Mouse (Mus musculus) adrenal gland, postnatal 14 days (tissue): ENCODE data around the gene Nr3c2. TPM values are rescaled to one million over a fixed set of nuclear protein-coding genes. Genes with fewer than 3 reads are reported as not detected.
A peak's percentile ranks its signal among the peaks of the same experiment; 100 is the strongest.

Source experiments
- DNase-seq: peaks from one replicate; pipeline ENCODE4 v3.0.0; 2021; ENCODE audit warnings: mixed read lengths
- total RNA-seq: library from RNA; stranded (reverse); gene quantifications from 2 replicates; pipeline ENCODE4 v1.2.3, GENCODE M21; 2021

Gene Nr3c2
- total RNA-seq, 1 experiment from 2014 or later: 6.0 TPM

DNA sequence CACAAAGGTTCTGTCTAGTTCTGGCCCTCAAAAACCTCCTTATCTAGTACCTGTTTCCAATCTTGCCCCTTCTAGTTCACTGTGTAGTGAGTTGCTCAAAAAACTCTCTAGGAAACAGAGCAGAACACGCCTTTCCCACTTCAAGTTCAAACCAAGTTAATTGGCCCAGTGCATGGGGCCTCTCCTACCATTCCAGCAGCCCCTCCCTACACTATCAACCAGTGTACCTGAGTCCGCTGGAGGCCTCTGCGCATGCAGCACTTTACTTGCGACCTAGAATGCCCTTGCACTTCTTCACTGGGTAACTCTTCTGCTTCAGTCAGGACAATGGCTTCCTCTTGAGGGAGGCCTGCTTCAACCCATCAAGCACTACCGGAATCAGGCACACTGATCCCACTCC lies 351.9 kb downstream of the Nr3c2 start:
- DNase-seq: no peak

DNA sequence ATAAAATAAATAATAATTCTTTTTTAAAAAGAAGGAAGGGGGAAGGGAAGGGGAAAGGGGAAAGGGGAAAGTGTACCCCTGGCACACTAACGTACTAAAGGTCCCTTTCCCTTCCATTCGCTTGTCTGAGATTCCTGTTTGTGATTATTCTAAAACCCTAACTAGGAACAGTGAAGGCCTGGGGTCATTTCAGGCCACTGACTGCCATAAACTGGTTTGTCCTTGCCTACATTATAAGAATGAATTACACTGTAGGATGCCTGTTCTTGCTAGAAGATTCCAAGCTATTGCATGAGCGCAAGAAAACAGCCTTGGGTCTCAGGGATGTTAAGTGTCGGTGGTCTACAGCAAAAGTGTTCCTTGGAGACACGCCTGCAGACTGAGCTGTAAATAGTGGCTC lies 355.2 kb downstream of the Nr3c2 start:
- no peak for DNase-seq

DNA sequence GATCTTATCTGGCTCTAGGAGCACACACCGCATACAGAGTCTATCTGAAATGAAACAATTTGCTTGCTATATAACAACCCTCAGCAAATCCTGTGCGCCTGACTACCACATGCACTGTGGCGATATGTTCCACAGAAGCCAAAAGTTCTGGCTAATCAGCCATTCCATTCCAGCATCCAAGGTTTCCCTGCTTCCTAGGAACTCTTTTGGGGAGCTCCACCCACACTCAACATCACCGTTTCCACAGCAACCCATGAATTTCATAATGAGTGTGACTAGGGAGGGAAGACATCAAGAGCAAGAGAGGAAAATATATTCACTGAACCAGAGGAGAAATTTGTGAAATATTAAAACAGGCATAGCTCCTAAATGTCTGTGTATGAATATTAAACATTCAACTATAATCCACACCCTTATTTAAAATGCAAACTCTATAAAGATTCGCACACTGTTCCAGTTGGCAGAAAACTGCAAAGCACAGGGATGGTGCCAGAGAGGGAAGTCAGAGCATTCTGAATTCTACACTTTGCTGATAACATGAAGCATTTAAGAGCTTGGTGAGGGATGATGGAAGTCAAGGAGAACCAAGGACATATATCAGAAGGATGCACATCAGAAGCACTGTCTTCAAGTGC lies 357.3 kb downstream of the Nr3c2 start:
- no peak for DNase-seq

DNA sequence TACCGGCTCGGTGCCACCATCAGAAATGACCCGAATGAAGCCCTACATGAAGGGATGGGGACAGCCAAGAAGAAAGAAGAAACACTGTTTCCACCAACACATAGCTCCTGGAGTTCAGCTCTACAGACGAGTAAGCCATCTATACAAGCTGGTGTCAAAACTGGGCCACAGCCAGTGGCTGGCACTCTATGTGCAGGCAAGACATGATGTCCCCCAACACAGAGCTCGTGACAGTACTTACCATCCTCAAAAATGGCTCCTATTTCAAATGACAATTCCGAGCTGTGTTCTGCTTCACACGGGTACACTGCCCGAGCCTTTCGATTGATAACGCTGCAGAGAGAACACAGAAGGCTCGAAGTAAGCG lies 357.8 kb downstream of the Nr3c2 start:
- no peak for DNase-seq

DNA sequence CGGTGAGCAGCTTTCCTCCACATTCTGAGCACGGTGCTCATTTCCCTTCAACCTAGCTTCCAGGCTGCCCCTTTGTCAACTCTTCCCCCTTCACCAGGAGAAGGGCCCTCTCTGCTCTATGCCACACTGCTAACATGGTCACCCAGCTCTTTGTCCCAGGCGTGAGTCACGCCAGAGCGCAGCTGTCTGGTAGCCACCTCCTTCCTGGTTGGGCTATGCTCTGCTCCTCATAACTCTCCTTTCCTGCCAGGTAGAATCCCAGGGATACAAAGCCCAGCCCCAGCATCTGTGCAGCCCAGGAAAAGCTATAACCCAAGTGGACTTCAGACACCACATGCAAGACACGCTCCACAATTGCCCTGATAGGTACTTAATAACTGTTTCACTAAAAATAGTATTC lies 362.0 kb downstream of the Nr3c2 start:
- DNase-seq: no peak

DNA sequence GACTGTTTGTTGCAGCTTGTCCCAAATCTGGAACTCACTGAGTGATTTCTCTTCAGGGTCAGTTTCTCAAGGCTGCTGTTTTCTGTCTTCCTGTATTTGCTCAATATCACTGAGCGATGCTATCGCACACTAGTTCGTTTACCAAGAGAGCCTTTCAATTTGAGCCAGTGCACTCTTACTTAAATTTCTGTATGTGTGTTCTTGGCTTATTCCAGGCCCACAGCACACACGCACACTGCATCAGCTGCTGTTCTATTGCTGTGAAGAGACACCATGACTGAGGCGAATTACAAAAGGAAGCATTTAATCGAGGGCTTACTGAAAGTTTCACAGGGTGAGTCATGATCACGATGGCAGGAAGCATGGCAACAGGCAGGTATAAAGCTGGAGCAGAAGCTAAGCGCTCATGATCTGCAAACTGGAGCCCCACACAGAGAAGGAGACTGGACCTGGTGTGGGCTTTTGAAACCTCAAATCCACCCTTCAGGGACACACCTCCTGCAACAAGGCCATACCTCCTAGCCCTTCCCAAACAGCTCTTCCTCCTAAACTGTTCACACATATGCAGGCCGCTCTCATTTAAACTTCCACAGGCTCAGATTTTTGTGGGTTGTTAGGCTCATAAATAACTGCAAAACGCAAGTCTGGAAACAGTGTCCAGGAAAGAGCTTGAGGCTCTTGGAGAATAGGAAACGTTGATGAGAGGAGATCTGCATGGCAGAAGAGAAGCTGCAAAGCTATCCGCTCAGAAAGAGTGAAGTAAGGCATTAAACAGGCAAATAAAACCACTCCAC lies 363.2 kb downstream of the Nr3c2 start:
- no peak for DNase-seq

DNA sequence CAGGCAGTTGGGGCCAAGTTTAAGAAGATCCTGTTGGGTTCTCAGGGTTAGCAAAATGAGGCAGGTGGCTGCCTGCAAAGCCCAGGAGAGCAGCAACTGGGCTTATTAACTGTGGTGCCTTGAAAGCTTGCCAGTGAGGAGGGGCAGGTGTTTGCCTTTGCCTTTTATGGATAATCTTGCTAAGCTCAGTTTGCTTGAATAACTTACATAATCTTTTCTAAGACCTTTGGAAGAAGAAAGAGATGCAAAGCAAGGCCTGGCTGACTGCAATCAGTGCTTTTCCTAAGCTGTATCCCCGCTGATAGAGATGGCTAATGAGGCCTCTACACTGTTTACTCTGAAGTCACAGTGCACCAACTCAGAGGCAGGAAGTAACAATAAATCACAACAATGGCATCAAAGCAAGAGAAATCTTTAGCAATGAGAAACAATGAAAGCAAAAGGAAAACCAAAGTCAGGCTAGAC lies 368.7 kb downstream of the Nr3c2 start:
- DNase-seq: no peak

DNA sequence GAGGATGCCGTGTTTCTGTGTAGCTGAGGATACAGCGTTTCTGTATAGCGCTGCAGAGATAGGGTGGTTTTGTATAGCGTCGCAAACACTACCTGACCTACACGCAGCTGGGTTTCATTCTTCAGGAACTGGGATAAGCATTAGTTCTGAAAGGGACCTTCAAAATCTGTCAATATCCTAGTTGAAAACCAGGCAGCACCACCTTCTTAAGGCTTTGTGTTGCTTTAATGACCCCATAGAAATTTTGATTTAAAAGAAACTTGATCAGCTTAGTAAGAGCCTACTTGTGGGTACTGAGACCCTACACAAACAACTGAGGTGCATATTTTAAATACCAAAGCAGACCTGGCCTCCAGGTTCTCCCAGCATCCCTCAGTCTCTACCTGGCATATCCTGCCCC lies 372.9 kb downstream of the Nr3c2 start:
- DNase-seq: no peak

DNA sequence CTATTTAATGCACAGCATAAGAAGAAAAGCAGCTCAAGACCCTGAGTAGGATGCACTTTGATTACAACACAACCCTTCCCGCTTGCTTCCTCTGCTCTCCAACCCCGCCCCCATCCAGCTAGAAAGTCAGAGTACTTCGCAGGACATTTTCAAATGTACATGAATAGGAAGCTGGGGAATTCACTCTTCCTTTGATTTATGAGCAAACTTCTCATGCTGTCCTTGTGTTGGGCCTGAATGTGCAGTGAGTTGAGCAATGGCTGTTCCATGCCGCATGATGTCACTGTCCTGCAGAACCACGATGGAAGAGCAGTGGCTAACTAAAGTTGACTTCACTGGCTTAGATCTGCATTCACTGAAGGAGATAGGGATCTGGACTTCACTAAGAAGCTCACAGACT lies 376.3 kb downstream of the Nr3c2 start:
- DNase-seq: peak; percentile 44

DNA sequence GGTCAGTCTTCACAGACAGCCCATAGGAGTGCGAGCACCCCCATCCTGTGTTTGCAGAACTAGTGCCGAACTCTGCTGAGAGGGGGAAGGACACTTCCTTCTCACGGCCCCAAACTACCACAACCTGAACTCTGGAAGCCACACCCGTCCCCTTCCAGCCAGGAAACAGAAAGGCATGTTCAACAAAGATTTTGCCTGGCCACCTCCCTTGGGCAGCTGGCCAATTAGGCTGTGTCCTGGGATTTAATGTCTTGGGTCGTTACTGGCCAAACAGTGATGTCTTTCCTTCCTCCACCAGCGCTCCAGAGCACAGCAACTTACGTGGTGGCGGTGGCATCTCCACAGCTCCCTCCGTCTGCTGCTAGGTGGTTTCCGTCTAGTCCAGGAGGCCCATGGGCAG lies 377.6 kb downstream of the Nr3c2 start:
- DNase-seq: peak; percentile 49

DNA sequence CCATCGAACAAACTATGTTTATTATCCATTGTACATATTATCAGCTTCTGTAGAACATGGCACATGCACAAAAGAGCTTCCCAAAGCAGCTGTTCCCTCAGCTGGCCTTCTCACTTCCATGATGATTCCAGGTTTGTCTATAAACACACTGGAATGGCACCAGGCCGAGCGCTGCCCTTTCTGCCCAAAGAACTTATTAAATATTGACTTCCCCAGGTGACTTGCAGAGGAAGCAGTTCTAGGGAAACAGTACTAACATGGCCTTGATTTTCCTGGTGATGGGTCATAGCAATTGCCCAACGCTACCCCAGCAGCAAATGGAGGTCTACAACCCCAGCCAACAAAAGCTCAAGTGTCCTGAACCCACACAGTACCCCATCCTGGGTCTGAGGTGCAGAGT lies 379.0 kb downstream of the Nr3c2 start:
- no peak for DNase-seq

DNA sequence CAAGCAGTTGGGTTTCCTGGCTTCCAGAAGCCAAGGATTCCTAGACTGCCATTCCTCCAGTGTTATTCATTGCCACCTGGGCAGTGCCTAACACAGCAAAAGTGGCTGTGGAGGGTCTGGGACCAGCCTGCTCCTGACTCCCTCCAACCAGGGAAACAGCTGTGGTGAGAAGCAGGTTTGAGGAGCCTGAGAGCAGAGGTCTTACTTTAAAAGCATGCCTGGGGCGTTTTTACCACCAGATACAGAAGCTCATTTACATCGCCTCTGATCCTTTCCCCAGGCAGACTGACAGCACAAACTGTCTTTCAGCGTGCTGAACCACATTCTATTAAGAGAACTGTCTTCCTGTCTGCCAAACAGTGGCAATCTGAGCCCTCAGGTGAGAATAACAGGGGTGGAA lies 380.7 kb downstream of the Nr3c2 start:
- no peak for DNase-seq

DNA sequence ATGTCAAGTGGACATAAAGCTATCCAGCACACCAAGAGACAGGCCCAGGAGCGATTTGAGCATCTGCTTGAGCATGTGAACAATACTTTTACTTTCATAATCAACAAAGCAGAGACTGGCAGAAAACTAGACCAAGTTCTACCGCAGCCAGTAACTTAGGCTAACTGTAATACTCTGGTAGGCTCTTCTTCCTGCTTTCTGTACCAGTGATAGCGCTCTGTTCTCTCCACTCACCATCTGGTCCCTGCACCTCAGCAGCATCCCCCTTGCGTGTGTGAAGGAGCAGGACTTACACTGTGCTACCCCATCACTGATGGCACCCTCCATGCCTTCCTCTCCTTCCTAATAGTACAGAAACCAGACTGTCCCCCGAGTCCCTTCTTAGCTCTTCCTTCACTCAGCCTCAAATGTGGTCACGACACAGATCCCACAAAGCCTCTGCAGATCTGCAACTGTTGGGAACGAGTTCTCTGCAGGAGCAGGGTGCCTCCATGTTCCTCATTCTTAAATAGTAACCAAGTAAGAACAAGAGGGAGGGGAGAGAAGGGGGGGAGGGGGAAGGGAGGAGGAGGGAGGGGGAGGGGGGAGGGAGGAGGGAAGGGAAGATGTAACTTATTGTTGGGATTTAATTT lies 383.5 kb downstream of the Nr3c2 start:
- no peak for DNase-seq

DNA sequence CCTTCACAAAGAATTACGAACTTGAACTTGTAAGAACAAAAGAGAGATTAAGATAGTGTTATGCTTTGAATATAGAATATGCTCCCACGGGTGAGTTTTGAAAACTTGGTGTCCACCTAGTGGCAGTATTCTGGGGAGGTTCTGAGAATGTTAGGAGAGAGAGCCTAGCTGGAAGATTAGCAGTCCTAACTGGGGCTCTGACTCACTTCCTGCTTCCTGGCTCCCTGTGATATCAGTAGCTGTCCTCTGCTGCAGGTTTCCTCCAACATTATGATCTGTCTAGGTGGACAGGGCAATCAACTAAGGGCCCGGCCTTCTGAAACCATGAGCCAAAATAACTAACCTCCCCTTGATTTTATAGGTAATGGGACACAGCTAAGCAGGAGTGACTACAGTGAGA lies 385.2 kb downstream of the Nr3c2 start:
- no peak for DNase-seq

DNA sequence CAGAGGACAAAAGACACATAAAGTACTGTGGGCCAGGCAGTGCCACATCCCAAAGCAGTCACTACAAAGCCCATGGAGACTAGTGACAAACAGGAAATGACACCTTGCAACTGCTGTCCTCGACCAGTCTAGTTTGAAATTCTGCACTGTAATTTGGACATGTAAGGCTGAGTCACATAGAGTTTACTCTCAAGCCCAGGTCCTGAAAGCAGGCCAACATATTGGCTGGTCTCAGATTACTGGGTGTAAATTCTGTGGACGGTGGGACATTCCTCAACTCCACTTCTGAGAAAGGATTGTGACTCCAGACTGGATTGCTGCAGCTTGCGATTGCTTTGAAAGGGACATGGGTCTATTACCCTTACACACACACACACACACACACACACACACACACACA lies 388.8 kb downstream of the Nr3c2 start:
- DNase-seq: peak; percentile 26

DNA sequence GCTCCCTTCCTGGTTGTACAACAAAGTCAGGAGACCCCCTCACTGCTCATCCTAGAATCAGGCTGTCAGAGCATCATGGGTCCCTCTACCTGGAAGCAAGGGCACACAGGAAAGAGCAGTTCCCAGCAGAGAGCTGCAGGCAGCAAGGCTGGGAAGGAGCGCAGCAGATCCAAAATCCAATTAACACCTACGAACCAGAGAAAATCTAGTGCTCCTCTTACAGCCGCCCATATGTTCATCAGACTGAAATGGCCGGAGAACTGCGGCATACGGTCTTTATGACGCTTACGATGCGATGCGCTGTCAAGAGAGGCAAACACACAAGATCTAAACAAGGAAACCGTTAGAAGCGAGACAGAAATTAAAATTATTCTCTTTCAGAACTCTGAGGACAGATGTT lies 389.2 kb downstream of the Nr3c2 start:
- DNase-seq: no peak

DNA sequence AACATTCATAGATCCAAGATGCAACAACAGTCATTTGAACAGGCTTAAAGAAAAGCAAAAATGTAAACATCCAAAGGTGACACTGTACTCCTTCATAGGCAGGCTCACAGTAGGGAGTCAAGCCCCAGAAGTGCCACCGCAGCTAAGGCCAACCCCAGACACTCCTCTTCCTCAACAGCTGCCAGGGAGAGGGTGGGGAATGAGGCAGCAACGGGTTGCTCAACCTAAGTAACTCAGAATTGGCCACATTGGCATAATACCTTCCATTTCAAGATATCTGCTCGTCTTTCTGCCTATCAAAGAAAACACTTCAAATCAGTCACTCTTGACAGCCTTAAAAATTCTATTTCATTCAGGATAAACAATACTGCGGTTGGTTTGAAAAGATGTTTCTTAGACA lies 392.9 kb downstream of the Nr3c2 start:
- DNase-seq: no peak

DNA sequence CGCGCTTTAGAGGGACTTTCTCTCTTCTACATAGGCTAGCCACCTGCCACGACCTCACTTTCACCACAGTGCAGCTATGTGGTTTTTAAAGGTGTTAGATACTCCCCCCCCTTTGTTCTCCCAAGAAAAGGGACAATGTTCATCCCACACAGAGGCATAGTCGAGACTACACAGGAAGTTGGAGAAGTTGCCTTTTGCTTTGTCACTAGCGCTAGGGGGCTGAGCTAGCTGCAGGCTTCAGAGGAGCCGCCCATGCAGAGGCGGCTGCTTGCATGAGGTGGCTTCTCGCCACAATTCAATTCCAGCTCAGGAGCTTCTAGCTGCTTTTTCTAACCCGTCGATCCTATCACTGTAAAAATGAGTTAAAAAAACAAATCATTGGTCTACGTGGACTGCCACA lies 393.4 kb downstream of the Nr3c2 start:
- no peak for DNase-seq

DNA sequence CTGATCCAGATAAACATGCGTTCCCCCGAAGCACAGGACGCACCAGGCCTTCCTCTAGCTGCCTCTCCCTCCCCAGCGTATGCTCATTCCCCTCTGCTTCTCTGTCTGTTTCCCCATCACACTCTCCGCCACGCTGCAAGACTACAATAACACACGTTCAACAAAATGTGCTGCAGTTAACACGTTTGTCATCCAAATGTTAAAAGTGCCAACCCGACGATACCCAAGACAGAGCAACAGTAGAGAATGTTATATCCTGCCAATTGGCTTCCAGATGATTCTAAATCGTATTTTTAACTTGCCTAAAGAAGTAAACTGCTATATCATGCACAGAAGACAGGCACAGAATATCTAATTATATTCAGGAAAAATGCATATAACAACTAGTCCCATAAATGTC lies 395.4 kb downstream of the Nr3c2 start:
- no peak for DNase-seq
